Mouse (Mus musculus) ES-E14 (cell line): Measurements from ENCODE around the gene Eif2b3. TPM values are rescaled to one million over a fixed set of nuclear protein-coding genes. Genes with fewer than 3 reads are reported as not detected.
A peak's percentile ranks its signal among the peaks of the same experiment; 100 is the strongest.

Experiments
- DNase-seq: peaks from one replicate; pipeline ENCODE4 v3.0.0-alpha.2; 2013; ENCODE audit warnings: low read depth, low spot score
- H3K27ac ChIP-seq: 2 replicates; pipeline ENCODE4 v1.5.1; 2012; ENCODE audit warnings: low read depth, mild to moderate bottlenecking, low read length, moderate library complexity, mixed read lengths; ENCODE audit not compliant: poor library complexity, insufficient read depth, severe bottlenecking
- H3K36me3 ChIP-seq: 2 replicates; pipeline ENCODE4 v1.6.1; 2012; ENCODE audit warnings: mild to moderate bottlenecking, low read length, moderate library complexity, mixed read lengths; ENCODE audit not compliant: control insufficient read depth, poor library complexity, insufficient read depth, severe bottlenecking
- H3K4me1 ChIP-seq, 2 experiments: fragments of 150-350 bp in 1 of 2; sonication (generic) in 1 of 2; 2 replicates each; pipeline ENCODE4 v1.6.1; 2012; ENCODE audit warnings: low read length in 2 of 2, mild to moderate bottlenecking in 1 of 2, mixed read lengths in 1 of 2; ENCODE audit not compliant: control insufficient read depth in 2 of 2, insufficient read depth in 2 of 2, poor library complexity in 1 of 2
- H3K4me3 ChIP-seq, 2 experiments: fragments of 150-350 bp in 1 of 2; sonication (generic) in 1 of 2; 2 replicates each; pipeline ENCODE4 v1.5.1; 2012; ENCODE audit warnings: low read length in 2 of 2, low read depth in 1 of 2, mild to moderate bottlenecking in 1 of 2, mixed read lengths in 1 of 2; ENCODE audit not compliant: insufficient read depth in 1 of 2, poor library complexity in 1 of 2, severe bottlenecking in 1 of 2
- H3K9ac ChIP-seq: 2 replicates; pipeline ENCODE4 v1.6.1; 2012; ENCODE audit warnings: low read depth, mild to moderate bottlenecking, low read length, mixed read lengths; ENCODE audit not compliant: poor library complexity, insufficient read depth, severe bottlenecking
- H3K9me3 ChIP-seq: fragments of 150-350 bp; sonication (generic); 2 replicates; pipeline ENCODE4 v1.6.1; 2012; ENCODE audit warnings: low read depth, mild to moderate bottlenecking, low read length; ENCODE audit not compliant: control insufficient read depth, insufficient read depth
- CHD2 ChIP-seq: IDR thresholded peaks from 2 replicates; pipeline ENCODE4 v1.6.1; 2014; ENCODE audit warnings: mild to moderate bottlenecking, low read depth, low read length, inconsistent platforms
- HCFC1 ChIP-seq: IDR thresholded peaks from 2 replicates; pipeline ENCODE4 v1.6.1; 2012; ENCODE audit warnings: low read length, inconsistent platforms, borderline replicate concordance; ENCODE audit not compliant: insufficient read depth
- MAFK ChIP-seq: IDR thresholded peaks from 2 replicates; pipeline ENCODE4 v1.6.1; 2014; ENCODE audit warnings: mild to moderate bottlenecking, low read depth, low read length, inconsistent platforms; ENCODE audit not compliant: insufficient read depth
- ZC3H11A ChIP-seq: IDR thresholded peaks from 2 replicates; pipeline ENCODE4 v1.6.1; 2012; ENCODE audit warnings: low read depth, mild to moderate bottlenecking, inconsistent platforms, low read length, borderline replicate concordance
- ZNF384 ChIP-seq: IDR thresholded peaks from 2 replicates; pipeline ENCODE4 v1.6.1; 2012; ENCODE audit warnings: low read depth, low read length, inconsistent platforms
- in situ Hi-C, 2 experiments: fragments of 600-800 bp; cut with MboI; formaldehyde crosslinking; loops; one replicate each; pipeline ENCODE4 v1.15.1; 2025; ENCODE audit warnings: low sequenced_read_pairs in 2 of 2, inconsistent platforms in 1 of 2; ENCODE audit not compliant: unreplicated experiment in 2 of 2
- total RNA-seq: library from RNA; depleted of rRNA; stranded (reverse); fragments of 300-350 nt; gene quantifications from 2 replicates; pipeline ENCODE4 v1.2.3, GENCODE M21; 2012

Eif2b3 gene
- total RNA-seq, 1 experiment = 55.1 TPM

GRCm38 (mm10) chr4:117002543-117003521 lies 16.4 kb upstream of the Eif2b3 start:
- DNase-seq = peak; percentile 89
- Histone ChIP-seq H3K36me3 (no peaks in the 10 kb centered on the region), H3K4me1 (peaks cover 3 to 15% of the 10 kb centered on the region in 2 experiments; a peak in 2 of 4 replicates), H3K9ac (peak overlapping the region; percentile 58), H3K4me3 (peak overlapping the region; percentile 36 to 38), H3K9me3 (no peaks in the 10 kb centered on the region), H3K27ac (no peak overlapping the region)
- in situ Hi-C loops = no loop called here
- peak; percentile 18; the same call in 1 of the 2 replicates for TF ChIP-seq MAFK
- TF ChIP-seq HCFC1 = no peak

- Histone ChIP-seq H3K9ac (no peak overlapping the region), H3K4me3 (no peak overlapping the region), H3K9me3 (no peaks in the 10 kb centered on the region), H3K4me1 (peaks cover 3 to 15% of the 10 kb centered on the region in 2 experiments; a peak in 2 of 4 replicates), H3K36me3 (no peaks in the 10 kb centered on the region), H3K27ac (no peak overlapping the region)
- TF ChIP-seq ZC3H11A (no peak), HCFC1 (no peak), ZNF384 (no peak), CHD2 (no peak), MAFK (no peak)
- in situ Hi-C loops = no loop called here
- DNase-seq = no peak
Observed at GRCm38 (mm10) chr4:117004649-117005048, 14.6 kb upstream of the Eif2b3 start.

- H3K9me3 ChIP-seq = no peaks in the 10 kb centered on the region
- in situ Hi-C loops = no loop called here
- no peak overlapping the region for H3K27ac ChIP-seq
- H3K4me3 ChIP-seq = no peak overlapping the region
- peaks cover 3 to 15% of the 10 kb centered on the region in 2 experiments; a peak in 2 of 4 replicates for H3K4me1 ChIP-seq
- no peak for DNase-seq
- H3K9ac ChIP-seq = no peak overlapping the region
- H3K36me3 ChIP-seq = no peaks in the 10 kb centered on the region
- TF ChIP-seq ZC3H11A (no peak), CHD2 (no peak)
Observed at GRCm38 (mm10) chr4:117005611-117006400, 13.4 kb upstream of the Eif2b3 start.

- Histone ChIP-seq H3K9ac (no peak overlapping the region), H3K4me1 (peaks cover 3 to 13% of the 10 kb centered on the region in 2 experiments; a peak in 2 of 4 replicates), H3K27ac (no peak overlapping the region), H3K36me3 (no peaks in the 10 kb centered on the region), H3K4me3 (no peak overlapping the region), H3K9me3 (no peaks in the 10 kb centered on the region)
- no peak for DNase-seq
- TF ChIP-seq HCFC1 (no peak), MAFK (no peak), ZNF384 (no peak), ZC3H11A (no peak), CHD2 (no peak)
- in situ Hi-C loops = no loop called here
Observed at GRCm38 (mm10) chr4:117007058-117007457, 12.1 kb upstream of the Eif2b3 start.
